Mouse (Mus musculus) thymus, postnatal 14 days (tissue): ENCODE measurements at regions not wholly inside any gene's neighbourhood (a gene's known extent, or its start where the extent isn't known, plus 50 kb on each side); places are given as distances from the start of the nearest gene placed in this dataset.

Experiments
- DNase-seq: peaks from one replicate; pipeline ENCODE4 v3.0.0; 2021

GRCm38 (mm10) chr6:32739162-32739745 lies 151.3 kb upstream of the Plxna4 start:
- no peak for DNase-seq

GRCm38 (mm10) chr6:32728706-32729105 lies 140.7 kb upstream of the Plxna4 start:
- DNase-seq, result no peak

GRCm38 (mm10) chr6:32726571-32726970 lies 138.6 kb upstream of the Plxna4 start:
- DNase-seq, result no peak

DNA sequence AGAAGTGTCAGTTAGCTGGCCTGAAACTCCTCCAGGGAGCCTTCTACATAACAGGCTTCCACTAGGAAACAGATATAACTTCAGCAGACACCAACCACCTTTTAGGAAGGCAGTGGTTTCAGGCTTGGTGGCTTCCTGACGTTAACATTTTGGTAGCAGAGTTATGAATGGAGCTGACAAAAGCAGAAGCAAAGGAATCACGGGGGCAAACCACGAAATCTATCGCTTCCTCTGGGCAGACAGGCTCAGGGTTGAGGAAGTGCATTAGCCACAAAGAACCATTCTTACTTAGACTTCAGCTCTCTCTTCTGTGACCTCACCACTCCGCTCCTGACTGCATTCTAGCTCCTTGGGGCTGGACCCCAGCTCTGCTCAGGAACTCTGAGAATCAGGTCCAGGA lies 129.9 kb upstream of the Plxna4 start:
- DNase-seq, result no peak

DNA sequence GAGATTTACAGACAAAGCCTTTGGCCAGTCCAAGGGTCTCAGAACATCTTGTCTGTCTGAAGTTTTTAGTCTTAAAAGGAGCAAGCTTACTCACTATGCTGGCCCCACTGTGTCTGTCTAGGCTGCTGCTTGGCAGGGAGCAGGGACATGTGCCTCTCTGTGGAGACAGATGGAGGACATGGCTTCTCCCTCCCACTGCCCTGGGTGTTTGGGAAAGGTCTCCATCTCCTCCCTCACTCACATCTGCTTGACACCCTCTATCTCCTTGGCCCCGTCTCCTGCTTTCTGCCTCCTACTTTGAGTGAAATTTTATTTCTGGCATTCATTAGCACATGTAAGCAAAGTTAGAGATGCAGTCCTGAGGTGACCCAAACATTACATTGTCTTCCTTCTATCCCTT lies 127.1 kb upstream of the Plxna4 start:
- no peak for DNase-seq

DNA sequence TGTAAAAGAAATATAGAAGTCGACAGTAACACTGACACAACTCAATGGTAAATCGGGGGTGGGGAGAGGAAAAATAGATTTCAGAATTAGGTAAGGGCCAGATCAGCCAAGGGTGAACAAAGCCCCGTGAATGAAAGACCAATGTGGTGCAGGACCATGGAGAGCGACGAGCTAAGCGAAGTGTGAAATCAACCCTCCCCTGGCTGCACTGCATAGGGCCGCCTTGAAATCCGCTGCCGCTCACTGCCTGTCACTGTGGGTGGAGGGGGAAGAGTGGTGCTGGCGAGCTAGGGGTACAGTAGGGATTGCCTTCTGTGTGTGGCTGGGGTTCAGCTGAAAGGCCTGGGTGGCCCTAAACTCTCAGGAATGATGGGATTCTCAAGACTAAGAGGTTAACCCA lies 122.2 kb upstream of the Plxna4 start:
- DNase-seq, result peak; percentile 32

GRCm38 (mm10) chr6:32709566-32709965 lies 121.6 kb upstream of the Plxna4 start:
- no peak for DNase-seq

- DNase-seq, result no peak
Observed at GRCm38 (mm10) chr6:32707417-32707816, 119.4 kb upstream of the Plxna4 start.

GRCm38 (mm10) chr6:32706376-32706775 lies 118.4 kb upstream of the Plxna4 start:
- DNase-seq, result no peak

DNA sequence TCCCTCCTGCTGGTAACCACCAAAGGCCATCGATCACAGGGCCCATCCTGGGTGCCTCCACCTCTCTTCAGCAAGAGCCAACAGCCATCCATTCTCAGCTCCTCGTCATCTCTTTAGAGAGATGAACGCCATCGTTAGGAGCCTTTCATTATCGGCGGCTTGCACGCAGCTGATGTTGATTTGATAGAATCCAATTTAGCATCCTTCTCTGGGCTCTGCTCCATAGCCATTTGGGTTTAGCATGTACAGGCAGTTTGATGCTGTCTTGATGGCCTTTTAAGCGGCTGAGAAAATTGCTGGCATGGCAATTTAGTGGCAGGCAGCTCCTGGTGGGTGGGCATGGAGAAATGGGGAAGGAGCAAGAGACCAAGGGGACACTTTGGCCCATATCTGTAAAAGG lies 115.5 kb upstream of the Plxna4 start:
- DNase-seq, result no peak

DNA sequence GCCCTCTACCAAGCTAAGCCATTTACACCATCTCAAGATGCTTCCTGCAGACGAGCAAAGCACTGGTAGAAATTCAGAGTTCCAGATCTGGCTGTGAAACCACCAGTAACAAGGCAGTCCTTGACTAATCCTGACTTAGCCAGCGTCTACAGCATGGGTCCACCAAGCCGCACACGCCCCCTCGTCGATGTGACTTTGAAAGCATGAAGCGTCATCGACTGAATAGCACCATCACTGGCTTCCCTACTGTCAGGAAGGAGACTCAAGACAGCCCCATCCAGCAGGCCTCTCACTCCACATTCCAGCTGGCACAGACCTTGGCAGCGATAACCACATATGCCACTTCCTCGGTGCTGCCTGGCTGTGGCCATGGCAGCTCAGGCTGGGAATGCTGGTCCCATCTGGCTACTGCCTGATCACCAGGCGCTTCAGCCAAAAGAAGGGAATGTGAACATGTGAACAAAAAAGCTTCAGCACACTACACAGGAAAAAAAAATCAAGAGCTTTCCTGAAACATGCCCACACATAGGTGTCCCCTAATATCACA lies 114.3 kb upstream of the Plxna4 start:
- no peak for DNase-seq

GRCm38 (mm10) chr6:32699811-32700210 lies 111.8 kb upstream of the Plxna4 start:
- DNase-seq, result no peak

GRCm38 (mm10) chr6:32697771-32698270 lies 109.8 kb upstream of the Plxna4 start:
- no peak for DNase-seq

- no peak for DNase-seq
Observed at GRCm38 (mm10) chr6:32696037-32696436, 108.0 kb upstream of the Plxna4 start.

- no peak for DNase-seq
Observed at GRCm38 (mm10) chr6:32672552-32672951, 84.6 kb upstream of the Plxna4 start.

GRCm38 (mm10) chr6:32659743-32660142 lies 71.8 kb upstream of the Plxna4 start:
- DNase-seq, result no peak

DNA sequence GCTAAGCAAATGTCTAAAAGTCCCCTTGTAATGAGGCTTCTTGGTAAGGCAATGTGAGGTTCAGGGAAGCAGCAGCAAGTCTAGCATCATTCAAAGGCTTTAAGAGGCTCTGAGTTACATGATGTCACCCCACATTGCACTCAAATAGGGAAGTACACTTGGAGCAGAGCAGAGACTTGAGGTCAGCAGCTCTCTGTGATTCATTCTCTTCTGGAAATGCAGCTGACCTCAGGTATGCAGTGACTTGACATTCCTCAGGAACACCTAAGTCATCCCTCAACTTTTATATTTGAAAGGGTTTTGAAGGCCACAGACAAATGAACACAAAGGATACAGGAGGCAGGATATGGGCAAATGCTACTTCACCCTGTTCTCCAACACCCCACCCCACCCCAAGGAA lies 69.4 kb upstream of the Plxna4 start:
- DNase-seq, result no peak

DNA sequence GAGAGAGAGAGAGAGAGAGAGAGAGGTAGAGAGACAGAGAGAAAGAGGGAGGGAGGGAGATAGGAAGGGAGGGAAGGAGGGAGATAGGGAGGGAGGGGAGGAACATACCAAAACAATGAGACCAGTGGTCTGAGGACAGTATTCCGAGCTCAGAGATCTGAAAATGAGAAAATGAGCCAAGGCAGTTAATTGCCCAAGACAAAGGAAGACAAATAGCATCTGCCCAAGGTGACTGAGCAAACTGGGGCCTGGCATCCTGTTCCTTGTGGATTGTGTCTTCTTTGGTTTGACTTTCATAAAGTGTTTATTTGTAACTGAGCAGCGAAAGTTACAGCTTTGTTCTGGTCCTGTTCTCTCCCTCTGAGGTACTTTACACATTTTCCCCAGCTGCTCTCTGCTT lies 66.2 kb upstream of the Plxna4 start:
- DNase-seq, result no peak

DNA sequence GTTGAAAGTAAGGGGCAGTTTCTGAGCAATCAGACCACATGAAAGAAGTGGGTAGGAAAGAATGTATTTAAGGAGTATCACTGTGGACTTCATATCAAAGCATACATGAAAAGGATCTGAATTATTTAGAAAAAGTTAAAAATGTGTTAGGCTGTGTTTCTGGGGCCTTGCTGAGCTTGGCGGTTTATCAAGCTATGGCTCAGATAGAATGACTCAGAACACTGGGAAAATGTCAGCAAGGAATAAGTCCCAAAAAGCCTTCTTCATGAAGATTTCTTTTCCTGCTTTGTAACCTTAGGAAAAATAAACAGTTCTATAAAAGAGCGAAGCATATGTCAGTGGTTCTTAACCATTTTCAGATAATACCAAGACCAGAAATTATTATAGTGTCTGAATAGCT lies 56.0 kb upstream of the Plxna4 start:
- no peak for DNase-seq

- DNase-seq, result no peak
Observed at GRCm38 (mm10) chr6:32638843-32639242, 50.9 kb upstream of the Plxna4 start.
